Comparison of ENCODE assay signal across 16 mouse cellular contexts in genomic region chr2:166637673-166637990, GRCm38 (mm10).
DNase-seq lines count a peak whose midpoint lies in the region; ATAC-seq and TF ChIP-seq lines count a peak whose summit lies in the region.
"Had no signal": no experiment of that assay in that cellular context is flagged by ENCODE, and none has a peak within 500 bp of the region (broad histone marks: within the 10 kb centered on the region; RNA-seq: fewer than 3 reads in every experiment).

No protein-coding gene starts in this region.

- intact Hi-C loops in left cerebral cortex, adult 2 months (cut with DNase I): loop anchor here (2.0 kb wide), 2 partner anchors 29 to 35 kb away; no protein-coding TSS in a partner anchor

- no peak overlapping the region for H3K4me2 ChIP-seq in hindbrain, embryonic 14.5 days (replicated peaks)
- H3K4me2 ChIP-seq in forebrain, embryonic 16.5 days (ENCODE audit: low read length): no peak overlapping the region
- H3K4me2 ChIP-seq: heart, embryonic 15.5 days; limb, embryonic 13.5 days; liver, embryonic 15.5 days; midbrain, embryonic 11.5 days had no signal

- ATAC-seq in hindbrain, embryonic 14.5 days (ENCODE audit: low FRiP score): no peak
- ATAC-seq in forebrain, embryonic 16.5 days: no peak

- 65% methylated on average over 4 of the region's 4 CpGs for WGBS in hindbrain, embryonic 10.5 days
- WGBS in hindbrain, embryonic 14.5 days: 51% methylated on average over 4 of the region's 4 CpGs
- 89% methylated on average over 4 of the region's 4 CpGs for WGBS in forebrain, embryonic 16.5 days
- WGBS in limb, embryonic 10.5 days: 84% methylated on average over 4 of the region's 4 CpGs

- H3K9me3 ChIP-seq in hindbrain, embryonic 10.5 days: 0 out of 2 replicates have a peak, but pooled peaks cover 5% of the 10 kb centered on the region
- 0 out of 2 replicates have a peak, but pooled peaks cover 5% of the 10 kb centered on the region for H3K9me3 ChIP-seq in hindbrain, embryonic 14.5 days (ENCODE audit: control insufficient read depth, low read length)
- H3K9me3 ChIP-seq in forebrain, embryonic 16.5 days (ENCODE audit: control insufficient read depth, low read length): no peaks in the 10 kb centered on the region
- H3K9me3 ChIP-seq in limb, embryonic 10.5 days (replicated peaks): no peaks in the 10 kb centered on the region
- H3K9me3 ChIP-seq: heart, embryonic 15.5 days; limb, embryonic 13.5 days; liver, embryonic 15.5 days had no signal

- H3K4me3 ChIP-seq in hindbrain, embryonic 10.5 days: no peak overlapping the region
- no peak overlapping the region for H3K4me3 ChIP-seq in hindbrain, embryonic 14.5 days (replicated peaks; ENCODE audit: low read length)
- H3K4me3 ChIP-seq in left cerebral cortex, adult 2 months: no peak overlapping the region
- no peak overlapping the region for H3K4me3 ChIP-seq in forebrain, embryonic 16.5 days (replicated peaks; ENCODE audit: low read length)
- no peak overlapping the region for H3K4me3 ChIP-seq in limb, embryonic 10.5 days
- H3K4me3 ChIP-seq: heart, embryonic 15.5 days; limb, embryonic 13.5 days; liver, embryonic 15.5 days had no signal

- DNase-seq in hindbrain, embryonic 10.5 days (ENCODE audit: low spot score): no peak
- no peak for DNase-seq in hindbrain, embryonic 14.5 days (ENCODE audit: low spot score)
- no peak for DNase-seq in left cerebral cortex, adult 2 months (ENCODE audit: extremely low spot score in 1 of 2, low spot score in 2 of 2)
- no peak for DNase-seq in left cerebral cortex, adult 9 months (ENCODE audit: low spot score in 2 of 2)
- no peak for DNase-seq in limb, embryonic 10.5 days (ENCODE audit: low spot score)
- no peak for DNase-seq in right cerebral cortex, postnatal 36 days (ENCODE audit: low spot score in 2 of 2)
- DNase-seq: heart, postnatal 4 days; layer of hippocampus, adult 9-11 months; right cerebral cortex, postnatal 4 days had no signal

- H3K27ac ChIP-seq in hindbrain, embryonic 10.5 days: peak overlapping the region; percentile 80
- no peak overlapping the region for H3K27ac ChIP-seq in hindbrain, embryonic 14.5 days
- H3K27ac ChIP-seq in left cerebral cortex, adult 2 months: peak overlapping the region; percentile 74
- H3K27ac ChIP-seq in forebrain, embryonic 16.5 days (ENCODE audit: low read length): peak overlapping the region; percentile 65; the same call in 1 of the 2 replicates
- 0 out of 2 replicates have a peak overlapping the region, but pooled peaks have one; percentile 21 for H3K27ac ChIP-seq in limb, embryonic 10.5 days
- H3K27ac ChIP-seq: limb, embryonic 13.5 days; liver, embryonic 15.5 days; macrophage; stomach, postnatal 0 days had no signal

- H3K9ac ChIP-seq in hindbrain, embryonic 14.5 days: no peak overlapping the region
- no peak overlapping the region for H3K9ac ChIP-seq in forebrain, embryonic 16.5 days (replicated peaks; ENCODE audit: low read depth, low read length)
- H3K9ac ChIP-seq: heart, embryonic 15.5 days; limb, embryonic 13.5 days; liver, embryonic 15.5 days had no signal

- peaks cover 44% of the 10 kb centered on the region for H3K4me1 ChIP-seq in hindbrain, embryonic 10.5 days (replicated peaks)
- peaks cover 7% of the 10 kb centered on the region; the same call in 1 of the 2 replicates for H3K4me1 ChIP-seq in hindbrain, embryonic 14.5 days (replicated peaks; ENCODE audit: control insufficient read depth, insufficient read depth, low read length)
- H3K4me1 ChIP-seq in forebrain, embryonic 16.5 days (replicated peaks; ENCODE audit: control insufficient read depth, insufficient read depth, low read length): peaks cover 20% of the 10 kb centered on the region
- peaks cover 22% of the 10 kb centered on the region for H3K4me1 ChIP-seq in limb, embryonic 10.5 days
- H3K4me1 ChIP-seq: limb, embryonic 13.5 days had no signal

- no peaks in the 10 kb centered on the region for H3K27me3 ChIP-seq in hindbrain, embryonic 10.5 days (ENCODE audit: insufficient read depth, poor library complexity, severe bottlenecking)
- H3K27me3 ChIP-seq in hindbrain, embryonic 14.5 days (ENCODE audit: control insufficient read depth, insufficient read depth, low read length): no peaks in the 10 kb centered on the region
- H3K27me3 ChIP-seq in forebrain, embryonic 16.5 days (replicated peaks; ENCODE audit: control insufficient read depth, insufficient read depth, low read length): no peaks in the 10 kb centered on the region
- H3K27me3 ChIP-seq in limb, embryonic 10.5 days (ENCODE audit: low read depth, poor library complexity, severe bottlenecking): no peaks in the 10 kb centered on the region
- H3K27me3 ChIP-seq: heart, embryonic 15.5 days; limb, embryonic 13.5 days; liver, embryonic 15.5 days had no signal

- no peak for TF ChIP-seq CTCF in left cerebral cortex, adult 2 months (IDR thresholded peaks at IDR 0.05)

- peaks cover 80% of the 10 kb centered on the region for H3K36me3 ChIP-seq in hindbrain, embryonic 10.5 days
- 0 out of 2 replicates have a peak, but pooled peaks cover 3% of the 10 kb centered on the region for H3K36me3 ChIP-seq in hindbrain, embryonic 14.5 days (replicated peaks; ENCODE audit: control insufficient read depth, insufficient read depth)
- no peaks in the 10 kb centered on the region for H3K36me3 ChIP-seq in forebrain, embryonic 16.5 days (ENCODE audit: control insufficient read depth, insufficient read depth)
- peaks cover 51% of the 10 kb centered on the region for H3K36me3 ChIP-seq in limb, embryonic 10.5 days
- H3K36me3 ChIP-seq: heart, embryonic 15.5 days had no signal
